Mouse (Mus musculus): ENCODE measurements around the gene Gm47841. TPM values are rescaled to one million over a fixed set of nuclear protein-coding genes. Genes with fewer than 3 reads are reported as not detected.

Gm47841 gene
- polyA plus RNA-seq, 1 experiment from 2014 or later, result not detected

DNA sequence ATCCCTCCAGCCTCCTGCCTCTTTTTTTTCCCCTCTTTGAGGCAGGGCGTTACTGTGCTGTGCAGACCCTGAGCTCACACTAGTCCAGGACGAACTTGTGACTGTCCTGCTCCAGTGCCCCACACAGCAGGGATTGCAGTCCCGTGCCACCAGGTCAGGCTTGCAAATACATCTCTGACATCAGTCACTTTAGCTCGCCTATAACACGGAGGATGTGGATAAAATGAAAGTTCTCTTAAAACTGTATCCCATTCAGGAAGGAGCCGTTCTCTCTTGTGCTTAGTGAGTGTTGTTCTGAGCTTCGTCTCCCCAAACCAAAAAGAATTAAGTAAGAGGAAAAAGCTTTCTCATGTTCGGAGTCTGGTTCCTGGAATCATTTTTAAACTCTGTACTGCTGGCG is 39.3 kb upstream of the Gm47841 start:
- Histone ChIP-seq H3K9me3 (ENCODE audit: control insufficient read depth, low read length) (no peaks in the 10 kb centered on the region), H3K9ac (ENCODE audit: low read depth, low read length) (no peak overlapping the region), H3K36me3 (ENCODE audit: control insufficient read depth, insufficient read depth, low read length) (no peaks in the 10 kb centered on the region), H3K4me3 (ENCODE audit: low read length) (no peak overlapping the region), H3K4me1 (ENCODE audit: control insufficient read depth, insufficient read depth, low read depth, low read length) (peaks cover 3% of the 10 kb centered on the region; the same call in 1 of the 2 replicates), H3K27me3 (replicated peaks; ENCODE audit: control insufficient read depth, insufficient read depth, low read length) (no peaks in the 10 kb centered on the region), H3K4me2 (ENCODE audit: low read length) (no peak overlapping the region), H3K27ac (ENCODE audit: low read depth, low read length) (no peak overlapping the region)
- ATAC-seq, result no peak
- 73% methylated on average over 9 of the region's 9 CpGs for WGBS

- WGBS, result 86% methylated on average over 10 of the region's 10 CpGs
- no peak overlapping the region for H3K4me3 ChIP-seq (ENCODE audit: low read length)
- H3K4me1 ChIP-seq (ENCODE audit: control insufficient read depth, insufficient read depth, low read depth, low read length), result peaks cover 3% of the 10 kb centered on the region; the same call in 1 of the 2 replicates
- no peaks in the 10 kb centered on the region for H3K27me3 ChIP-seq (replicated peaks; ENCODE audit: control insufficient read depth, insufficient read depth, low read length)
- no peak overlapping the region for H3K27ac ChIP-seq (ENCODE audit: low read depth, low read length)
- H3K36me3 ChIP-seq (ENCODE audit: control insufficient read depth, insufficient read depth, low read length), result no peaks in the 10 kb centered on the region
- no peak overlapping the region for H3K4me2 ChIP-seq (ENCODE audit: low read length)
- no peak overlapping the region for H3K9ac ChIP-seq (ENCODE audit: low read depth, low read length)
- no peaks in the 10 kb centered on the region for H3K9me3 ChIP-seq (ENCODE audit: control insufficient read depth, low read length)
- no peak for ATAC-seq
Measured at GRCm38 (mm10) chr15:101084499-101084898, 37.3 kb upstream of the Gm47841 start.

DNA sequence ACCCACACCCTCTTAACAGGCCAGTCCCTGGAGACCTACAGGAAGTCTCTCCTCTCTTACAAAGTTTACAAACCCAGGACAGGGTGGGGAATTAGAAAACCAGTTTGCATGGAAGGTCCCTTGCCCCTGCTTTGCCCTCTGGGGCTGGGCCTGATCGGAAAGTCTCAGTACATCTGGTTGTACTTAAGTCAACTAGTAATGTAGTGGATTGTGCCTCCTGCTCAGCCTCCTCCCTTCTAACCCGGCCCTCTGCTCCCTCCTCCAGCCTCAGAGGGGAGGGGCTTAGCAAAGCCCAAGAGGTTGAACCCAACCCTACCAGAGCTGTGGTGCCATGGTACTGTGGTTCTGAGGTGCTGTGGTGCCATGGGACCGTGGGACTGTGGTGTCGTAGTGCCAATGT is 35.0 kb upstream of the Gm47841 start:
- Histone ChIP-seq H3K36me3 (ENCODE audit: control insufficient read depth, insufficient read depth, low read length) (no peaks in the 10 kb centered on the region), H3K9ac (ENCODE audit: low read depth, low read length) (no peak overlapping the region), H3K4me1 (ENCODE audit: control insufficient read depth, insufficient read depth, low read depth, low read length) (peaks cover 10% of the 10 kb centered on the region), H3K27ac (ENCODE audit: low read depth, low read length) (no peak overlapping the region), H3K4me2 (ENCODE audit: low read length) (no peak overlapping the region), H3K4me3 (ENCODE audit: low read length) (no peak overlapping the region), H3K27me3 (replicated peaks; ENCODE audit: control insufficient read depth, insufficient read depth, low read length) (no peaks in the 10 kb centered on the region), H3K9me3 (ENCODE audit: control insufficient read depth, low read length) (no peaks in the 10 kb centered on the region)
- ATAC-seq, result no peak
- WGBS, result 68% methylated on average over 4 of the region's 4 CpGs

DNA sequence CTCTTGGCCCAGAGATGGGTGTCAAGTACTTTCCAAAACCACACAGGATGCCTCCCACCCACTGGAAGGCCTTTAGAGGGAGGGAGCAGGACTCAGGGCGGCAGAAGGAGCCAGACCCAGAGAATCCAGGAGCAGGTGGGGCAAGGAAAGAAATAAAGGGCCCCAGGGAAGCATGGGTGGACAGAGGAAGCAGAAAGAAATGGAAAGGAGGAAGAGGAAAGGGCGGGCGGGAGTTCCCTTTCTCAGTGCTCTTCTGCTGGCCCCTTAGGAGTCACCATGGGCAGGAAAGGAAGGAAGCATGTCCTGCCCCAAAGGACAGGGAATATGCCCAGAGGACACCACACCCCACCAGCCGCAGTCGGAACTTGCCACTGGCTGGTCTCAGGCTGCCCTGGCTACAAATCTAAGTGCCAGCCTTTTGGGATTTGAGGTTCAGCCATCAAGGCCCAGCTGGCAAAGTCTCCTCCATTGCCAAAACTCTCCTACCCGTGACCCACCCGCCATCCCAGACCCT is 33.9 kb upstream of the Gm47841 start:
- H3K27ac ChIP-seq (ENCODE audit: low read depth, low read length), result no peak overlapping the region
- no peaks in the 10 kb centered on the region for H3K27me3 ChIP-seq (replicated peaks; ENCODE audit: control insufficient read depth, insufficient read depth, low read length)
- peaks cover 21% of the 10 kb centered on the region for H3K4me1 ChIP-seq (ENCODE audit: control insufficient read depth, insufficient read depth, low read depth, low read length)
- ATAC-seq, result no peak
- H3K4me2 ChIP-seq (ENCODE audit: low read length), result no peak overlapping the region
- H3K9me3 ChIP-seq (ENCODE audit: control insufficient read depth, low read length), result no peaks in the 10 kb centered on the region
- H3K9ac ChIP-seq (ENCODE audit: low read depth, low read length), result no peak overlapping the region
- 69% methylated on average over 7 of the region's 7 CpGs for WGBS
- no peaks in the 10 kb centered on the region for H3K36me3 ChIP-seq (ENCODE audit: control insufficient read depth, insufficient read depth, low read length)
- H3K4me3 ChIP-seq (ENCODE audit: low read length), result no peak overlapping the region

DNA sequence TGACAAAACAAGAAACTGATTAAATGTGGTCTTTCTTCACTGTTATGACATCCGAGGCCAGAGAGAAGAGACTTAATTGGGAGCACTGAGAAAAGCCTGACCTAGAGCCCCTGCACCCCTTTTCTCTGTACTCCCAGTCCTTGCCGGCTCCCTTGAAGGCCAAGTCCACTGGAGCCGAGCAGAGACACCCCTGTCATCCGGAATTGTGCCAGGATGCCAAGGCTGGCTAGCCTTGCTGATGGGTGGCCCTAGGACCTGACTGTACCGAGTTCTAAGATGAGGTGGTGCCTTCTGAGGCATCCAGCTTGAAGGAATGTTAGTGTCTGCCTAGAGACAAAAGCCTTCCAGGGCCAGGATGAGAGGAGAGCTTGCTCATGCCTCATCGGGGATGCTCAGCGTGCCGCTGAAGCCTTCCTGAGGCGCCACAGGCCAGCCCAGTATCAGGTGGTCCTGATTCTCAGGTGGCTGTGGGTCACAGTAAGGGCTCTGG is 32.9 kb upstream of the Gm47841 start:
- H3K4me2 ChIP-seq (ENCODE audit: low read length), result no peak overlapping the region
- peaks cover 25% of the 10 kb centered on the region for H3K4me1 ChIP-seq (ENCODE audit: control insufficient read depth, insufficient read depth, low read depth, low read length)
- H3K36me3 ChIP-seq (ENCODE audit: control insufficient read depth, insufficient read depth, low read length), result no peaks in the 10 kb centered on the region
- no peak overlapping the region for H3K27ac ChIP-seq (ENCODE audit: low read depth, low read length)
- 74% methylated on average over 9 of the region's 9 CpGs for WGBS
- H3K9ac ChIP-seq (ENCODE audit: low read depth, low read length), result no peak overlapping the region
- no peaks in the 10 kb centered on the region for H3K9me3 ChIP-seq (ENCODE audit: control insufficient read depth, low read length)
- no peak for ATAC-seq
- no peaks in the 10 kb centered on the region for H3K27me3 ChIP-seq (replicated peaks; ENCODE audit: control insufficient read depth, insufficient read depth, low read length)
- H3K4me3 ChIP-seq (ENCODE audit: low read length), result no peak overlapping the region

GRCm38 (mm10) chr15:101078731-101079156 is 31.5 kb upstream of the Gm47841 start:
- peak overlapping the region; percentile 68 for H3K4me3 ChIP-seq (ENCODE audit: low read length)
- peak overlapping the region; percentile 82 for H3K9ac ChIP-seq (ENCODE audit: low read depth, low read length)
- H3K27me3 ChIP-seq (replicated peaks; ENCODE audit: control insufficient read depth, insufficient read depth, low read length), result no peaks in the 10 kb centered on the region
- WGBS, result under 1% methylated on average over 23 of the region's 30 CpGs
- peak; percentile 66 for ATAC-seq
- H3K9me3 ChIP-seq (ENCODE audit: control insufficient read depth, low read length), result no peaks in the 10 kb centered on the region
- H3K27ac ChIP-seq (ENCODE audit: low read depth, low read length), result peak overlapping the region; percentile 71; the same call in 1 of the 2 replicates
- H3K4me1 ChIP-seq (ENCODE audit: control insufficient read depth, insufficient read depth, low read depth, low read length), result peaks cover 25% of the 10 kb centered on the region
- H3K36me3 ChIP-seq (ENCODE audit: control insufficient read depth, insufficient read depth, low read length), result no peaks in the 10 kb centered on the region
- peak overlapping the region; percentile 90 for H3K4me2 ChIP-seq (ENCODE audit: low read length)

DNA sequence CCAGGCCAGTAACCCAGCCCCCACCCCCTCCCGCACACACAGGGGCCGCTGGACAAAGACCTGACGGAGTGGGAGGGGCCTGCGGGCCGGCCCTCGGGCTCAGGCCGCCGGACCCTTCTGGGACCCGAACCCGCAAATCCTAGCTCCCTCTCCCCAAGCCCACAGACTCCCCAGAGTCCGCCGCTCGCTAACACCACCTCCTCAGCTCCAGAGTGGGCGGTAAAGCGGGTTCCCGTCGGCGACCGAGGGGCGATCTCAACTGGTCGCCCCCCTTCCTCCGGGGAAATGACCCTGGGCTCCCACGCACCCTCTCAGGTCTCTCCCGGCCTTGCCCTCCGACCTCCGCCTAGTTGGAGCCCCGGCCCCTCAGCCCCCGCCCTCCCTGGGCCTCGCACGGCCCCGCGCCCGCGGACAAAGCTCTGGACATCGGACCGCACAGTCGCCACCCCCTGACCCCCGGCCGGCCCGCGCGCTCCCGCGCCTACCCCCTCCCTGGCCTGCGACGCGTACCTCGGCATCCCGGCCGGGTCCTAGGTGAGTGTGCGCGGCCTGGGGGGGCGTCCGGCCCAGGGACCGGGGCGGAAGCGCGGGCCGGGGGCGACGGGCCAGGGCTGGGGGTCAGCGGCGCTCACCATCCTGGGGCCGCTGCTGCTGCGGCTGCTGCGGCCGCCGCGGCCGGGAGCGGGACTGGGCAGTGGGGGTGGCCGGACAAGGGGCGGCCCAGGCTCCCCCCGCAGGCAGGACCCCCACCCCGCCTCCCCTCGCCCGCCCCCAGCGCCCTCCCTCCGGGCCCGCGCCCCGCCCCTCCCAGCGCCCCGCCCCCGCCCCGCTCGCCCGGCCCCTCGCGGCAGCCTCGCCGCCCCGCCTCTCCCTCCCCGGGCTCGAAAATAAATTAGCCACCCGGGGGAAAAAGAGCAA is 30.9 kb upstream of the Gm47841 start, which contains the start of gene Fignl2:
TSS of gene Fignl2 (minus strand) at position 755 of the 918 bp plus-strand sequence.
- no peaks in the 10 kb centered on the region for H3K27me3 ChIP-seq (replicated peaks; ENCODE audit: control insufficient read depth, insufficient read depth, low read length)
- peak within 1 kb of the TSS; percentile 71 for H3K27ac ChIP-seq (ENCODE audit: low read depth, low read length)
- H3K9ac ChIP-seq (ENCODE audit: low read depth, low read length), result peak within 1 kb of the TSS; percentile 82
- 0% methylated on average over 53 of the region's 96 CpGs for WGBS
- no peaks in the 10 kb centered on the region for H3K9me3 ChIP-seq (ENCODE audit: control insufficient read depth, low read length)
- H3K36me3 ChIP-seq (ENCODE audit: control insufficient read depth, insufficient read depth, low read length), result no peaks in the 10 kb centered on the region
- H3K4me3 ChIP-seq (ENCODE audit: low read length), result peak within 1 kb of the TSS; percentile 68
- peak within 1 kb of the TSS; percentile 90 for H3K4me2 ChIP-seq (ENCODE audit: low read length)
- ATAC-seq, result peak; percentile 15; the same call in 1 of the 2 replicates
- H3K4me1 ChIP-seq (ENCODE audit: control insufficient read depth, insufficient read depth, low read depth, low read length), result peaks cover 25% of the 10 kb centered on the region

GRCm38 (mm10) chr15:101077001-101077812 is 30.0 kb upstream of the Gm47841 start:
- peak overlapping the region; percentile 71 for H3K27ac ChIP-seq (ENCODE audit: low read depth, low read length)
- peak; percentile 38 for ATAC-seq
- H3K9me3 ChIP-seq (ENCODE audit: control insufficient read depth, low read length), result no peaks in the 10 kb centered on the region
- H3K4me2 ChIP-seq (ENCODE audit: low read length), result peak overlapping the region; percentile 90
- H3K9ac ChIP-seq (ENCODE audit: low read depth, low read length), result peak overlapping the region; percentile 82
- H3K4me1 ChIP-seq (ENCODE audit: control insufficient read depth, insufficient read depth, low read depth, low read length), result peaks cover 25% of the 10 kb centered on the region
- no peaks in the 10 kb centered on the region for H3K27me3 ChIP-seq (replicated peaks; ENCODE audit: control insufficient read depth, insufficient read depth, low read length)
- H3K36me3 ChIP-seq (ENCODE audit: control insufficient read depth, insufficient read depth, low read length), result no peaks in the 10 kb centered on the region
- peak overlapping the region; percentile 68 for H3K4me3 ChIP-seq (ENCODE audit: low read length)
- WGBS, result 1% methylated on average over 29 of the region's 34 CpGs

All from hindbrain, embryonic 16.5 days (tissue).